Mouse (Mus musculus): ENCODE measurements around the gene Ncmap.

DNA sequence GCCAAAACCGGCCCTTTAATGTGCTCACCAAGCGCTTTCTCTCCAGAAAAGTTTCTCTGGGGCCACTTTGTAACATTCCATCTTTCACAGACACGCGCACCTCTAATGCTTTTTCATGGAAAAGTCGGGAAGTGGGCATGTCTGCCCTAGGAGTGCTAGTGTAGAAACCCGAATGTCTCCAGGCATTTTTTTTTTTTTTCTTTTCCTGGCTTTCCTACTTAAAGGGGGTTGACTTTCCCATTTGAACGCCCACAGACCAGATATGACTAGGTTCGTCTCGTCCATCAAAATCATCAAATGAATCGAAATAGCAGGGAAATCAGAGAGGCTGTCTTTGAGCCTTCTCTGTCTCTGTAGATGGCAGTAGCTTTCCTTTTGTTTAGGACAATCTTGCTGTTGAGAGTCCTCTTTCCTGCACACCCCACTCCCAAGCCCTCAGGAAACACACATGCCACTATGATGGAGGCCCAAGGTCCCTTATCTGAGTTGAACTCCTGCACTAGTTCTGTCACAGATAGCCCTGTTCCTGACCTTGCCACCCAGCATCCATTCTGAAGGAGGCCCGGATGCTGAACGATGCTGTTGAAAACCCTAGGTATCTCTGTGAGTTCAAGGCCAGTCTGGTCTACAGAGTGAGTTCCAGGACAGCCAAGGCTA lies 44.1 kb downstream of the Ncmap start:
- TF ChIP-seq GATA2 (IDR thresholded peaks at IDR 0.05; ENCODE audit: borderline replicate concordance, low read depth, low read length), result no peak
- TF ChIP-seq CTCF (IDR thresholded peaks at IDR 0.05; ENCODE audit: low read depth, low read length), result no peak
- TF ChIP-seq GATA1 (IDR thresholded peaks at IDR 0.05; ENCODE audit: borderline replicate concordance, low read length), result no peak
